Mouse (Mus musculus): ENCODE measurements around the gene Ankrd39. TPM values are rescaled to one million over a fixed set of nuclear protein-coding genes. Genes with fewer than 3 reads are reported as not detected.

Ankrd39 gene
- polyA plus RNA-seq, 1 experiment from 2014 or later, result 29.5 TPM

Small RNA genes within 50 kb of the gene (microRNA-seq; reads per million reads assigned to microRNA genes)
- gene Gm47280 (ENCODE audit: borderline number of aligned reads), result not detected

Other genes starting within 250 kb of the Ankrd39 start
- 15.5 and 16.1 TPM in 2 replicates for gene Arid5a, start 239.7 kb downstream of the Ankrd39 start, polyA plus RNA-seq (2015; fragmentation: Nextera tagmentation; extraction: Ambion mirVana)
- 42.2 TPM in 2 replicates for gene Kansl3, start 178.3 kb downstream of the Ankrd39 start, polyA plus RNA-seq (2015; fragmentation: Nextera tagmentation; extraction: Ambion mirVana)
- 1.0 and 1.2 TPM in 2 replicates for gene Fer1l5, start 175.2 kb downstream of the Ankrd39 start, polyA plus RNA-seq (2015; fragmentation: Nextera tagmentation; extraction: Ambion mirVana)
- gene Lman2l, start 102.2 kb downstream of the Ankrd39 start, polyA plus RNA-seq (2015; fragmentation: Nextera tagmentation; extraction: Ambion mirVana), result 45.9 and 52.0 TPM in 2 replicates
- gene Cnnm4, start 75.8 kb downstream of the Ankrd39 start, polyA plus RNA-seq (2015; fragmentation: Nextera tagmentation; extraction: Ambion mirVana), result 15.0 and 15.8 TPM in 2 replicates
- gene Cnnm3, start 35.6 kb downstream of the Ankrd39 start, polyA plus RNA-seq (2015; fragmentation: Nextera tagmentation; extraction: Ambion mirVana), result 3.8 and 4.3 TPM in 2 replicates
- 17.6 and 21.6 TPM in 2 replicates for gene Ankrd23, start 10.6 kb downstream of the Ankrd39 start, polyA plus RNA-seq (2015; fragmentation: Nextera tagmentation; extraction: Ambion mirVana)
- 0.25 and 0.40 TPM in 2 replicates for gene Gm42417, start 8.0 kb downstream of the Ankrd39 start, polyA plus RNA-seq (2015; fragmentation: Nextera tagmentation; extraction: Ambion mirVana)
- 18.6 and 19.6 TPM in 2 replicates for gene Sema4c, start 10.9 kb upstream of the Ankrd39 start, polyA plus RNA-seq (2015; fragmentation: Nextera tagmentation; extraction: Ambion mirVana)
- gene Fam178b, start 135.7 kb upstream of the Ankrd39 start, polyA plus RNA-seq (2015; fragmentation: Nextera tagmentation; extraction: Ambion mirVana), result 1.3 and 3.5 TPM in 2 replicates
- 549 and 569 TPM in 2 replicates for gene Cox5b, start 144.0 kb upstream of the Ankrd39 start, polyA plus RNA-seq (2015; fragmentation: Nextera tagmentation; extraction: Ambion mirVana)
- gene 4933424G06Rik, start 162.7 kb upstream of the Ankrd39 start, polyA plus RNA-seq (2015; fragmentation: Nextera tagmentation; extraction: Ambion mirVana), result 0.34 and 0.44 TPM in 2 replicates
- gene Actr1b, start 167.0 kb upstream of the Ankrd39 start, polyA plus RNA-seq (2015; fragmentation: Nextera tagmentation; extraction: Ambion mirVana), result 110 and 118 TPM in 2 replicates
- gene Zap70, start 214.4 kb upstream of the Ankrd39 start, polyA plus RNA-seq (2015; fragmentation: Nextera tagmentation; extraction: Ambion mirVana), result 0.64 and 0.85 TPM in 2 replicates

Data from embryonic facial prominence, embryonic 15.5 days (tissue).